Mouse (Mus musculus) left cerebral cortex, postnatal 14 days (tissue): ENCODE data around the gene Plcb1. TPM values are rescaled to one million over a fixed set of nuclear protein-coding genes. Genes with fewer than 3 reads are reported as not detected.

Source experiments
- DNase-seq, 2 experiments: peaks; one replicate each; pipeline ENCODE4 v3.0.0; 2021 to 2022; ENCODE audit warnings: low spot score in 2 of 2, mixed read lengths in 1 of 2
- intact Hi-C: fragments of 180-260 bp; cut with DNase I; formaldehyde crosslinking; loops from one replicate; pipeline ENCODE4 v1.15.1; 2025
- long read RNA-seq, 2 experiments: library from polyadenylated mRNA; stranded (forward); transcript quantifications; one replicate each; pipeline ENCODE4 v2.0.0; 2021
- total RNA-seq, 2 experiments: library from RNA; stranded (reverse); gene quantifications; 2 replicates each; pipeline ENCODE4 v1.2.3; 2021

Plcb1 gene
- 100 to 1,000 TPM; 170 to 190 TPM for total RNA-seq
- long read RNA-seq, experiment 1, partial matches to known transcripts = 38 of 42 reads
- long read RNA-seq, experiment 1, other reads (novel, unspliced or antisense) = 4 of 42 reads
- long read RNA-seq, experiment 2, partial matches to known transcripts = 26 of 28 reads
- long read RNA-seq, experiment 2, other reads (novel, unspliced or antisense) = 2 of 28 reads

- intact Hi-C loops = loop anchor here (2.0 to 10.0 kb wide), 6 partner anchors 61 to 539 kb away; no protein-coding TSS in a partner anchor
- peak; percentile 85 to 91 for DNase-seq
These were observed at the start of gene Plcb1 for GRCm38 (mm10) chr2:134785970-134786855. TSS of gene Plcb1 (plus strand) at chr2:134786067.

GRCm38 (mm10) chr2:134755537-134755936, 30.3 kb upstream of the Plcb1 start:
- DNase-seq = no peak
- intact Hi-C loops = no loop called here

- DNase-seq = no peak
- intact Hi-C loops = no loop called here
These were observed 29.8 kb upstream of the Plcb1 start for GRCm38 (mm10) chr2:134756086-134756485.

GRCm38 (mm10) chr2:134761029-134761428, 24.8 kb upstream of the Plcb1 start:
- DNase-seq = no peak
- intact Hi-C loops = loop anchor here (10.0 kb wide), 1 partner anchor 206 kb away; the partner anchor contains the start of gene Hao1

- intact Hi-C loops = loop anchor here (10.0 kb wide), 1 partner anchor 209 kb away; the partner anchor contains the start of gene Hao1
- no peak for DNase-seq
These were observed 22.4 kb upstream of the Plcb1 start for GRCm38 (mm10) chr2:134763406-134763990.

- DNase-seq = no peak
- intact Hi-C loops = loop anchor here (10.0 kb wide), 1 partner anchor 210 kb away; the partner anchor contains the start of gene Hao1
These were observed 21.4 kb upstream of the Plcb1 start for GRCm38 (mm10) chr2:134764506-134764905.

GRCm38 (mm10) chr2:134779826-134780225, 6.0 kb upstream of the Plcb1 start:
- DNase-seq = peak; percentile 55 to 67
- intact Hi-C loops = loop anchor here (10.0 kb wide), 3 partner anchors 235 to 475 kb away; no protein-coding TSS in a partner anchor

GRCm38 (mm10) chr2:134780316-134780715, 5.6 kb upstream of the Plcb1 start:
- no peak for DNase-seq

GRCm38 (mm10) chr2:134786856-134787250, 986 bp downstream of the Plcb1 start:
- intact Hi-C loops = loop anchor here (2.0 to 10.0 kb wide), 6 partner anchors 60 to 538 kb away; no protein-coding TSS in a partner anchor
- DNase-seq = no peak

More at GRCm38 (mm10) chr2:134780316-134780715, 5.6 kb upstream of the Plcb1 start:
- intact Hi-C loops = loop anchor here (10.0 kb wide), 3 partner anchors 236 to 474 kb away; no protein-coding TSS in a partner anchor

- intact Hi-C loops = loop anchor here (2.0 to 10.0 kb wide), 6 partner anchors 60 to 537 kb away; no protein-coding TSS in a partner anchor
- no peak for DNase-seq
These were observed 1.6 kb downstream of the Plcb1 start for GRCm38 (mm10) chr2:134787336-134788095.

- intact Hi-C loops = no loop called here
- no peak for DNase-seq
These were observed 7.1 kb downstream of the Plcb1 start for GRCm38 (mm10) chr2:134792926-134793325.

GRCm38 (mm10) chr2:134800226-134800625, 14.4 kb downstream of the Plcb1 start:
- intact Hi-C loops = no loop called here
- DNase-seq = no peak

GRCm38 (mm10) chr2:134816383-134816782, 30.5 kb downstream of the Plcb1 start:
- intact Hi-C loops = no loop called here
- DNase-seq = peak; percentile 13 to 40

GRCm38 (mm10) chr2:134817058-134817840, 31.4 kb downstream of the Plcb1 start:
- DNase-seq = peak; percentile 18 to 36
- intact Hi-C loops = no loop called here

GRCm38 (mm10) chr2:134821176-134821575, 35.3 kb downstream of the Plcb1 start:
- intact Hi-C loops = no loop called here
- no peak for DNase-seq

GRCm38 (mm10) chr2:134825645-134826044, 39.8 kb downstream of the Plcb1 start:
- intact Hi-C loops = no loop called here
- no peak for DNase-seq

- intact Hi-C loops = no loop called here
- no peak for DNase-seq
These were observed 40.5 kb downstream of the Plcb1 start for GRCm38 (mm10) chr2:134826111-134827005.
